ENCODE assay signal across 15 mouse cellular contexts in genomic region chr8:119180626-119181025, GRCm38 (mm10).
A peak's percentile ranks its signal among the peaks of the same experiment; 100 is the strongest.
DNase-seq lines count a peak whose midpoint lies in the region; ATAC-seq and TF ChIP-seq lines count a peak whose summit lies in the region.
"Had no signal": no experiment of that assay in that cellular context is flagged by ENCODE, and none has a peak within 500 bp of the region (broad histone marks: within the 10 kb centered on the region; RNA-seq: fewer than 3 reads in every experiment).

No protein-coding gene starts in this region.

- no peaks in the 10 kb centered on the region for H3K4me1 ChIP-seq in stomach, postnatal 0 days (replicated peaks; ENCODE audit: control insufficient read depth, insufficient read depth)
- no peaks in the 10 kb centered on the region for H3K4me1 ChIP-seq in kidney, embryonic 15.5 days
- H3K4me1 ChIP-seq: limb, embryonic 12.5 days had no signal

- WGBS in stomach, postnatal 0 days = 48% methylated on average over 13 of the region's 13 CpGs
- WGBS in kidney, embryonic 15.5 days = 71% methylated on average over 13 of the region's 13 CpGs

- no peak overlapping the region for H3K27ac ChIP-seq in left cerebral cortex, adult 2 months
- no peak overlapping the region for H3K27ac ChIP-seq in stomach, postnatal 0 days (replicated peaks)
- H3K27ac ChIP-seq in kidney, embryonic 15.5 days = no peak overlapping the region
- H3K27ac ChIP-seq: limb, embryonic 12.5 days had no signal

- H3K4me3 ChIP-seq in left cerebral cortex, adult 2 months = no peak overlapping the region
- H3K4me3 ChIP-seq in stomach, postnatal 0 days (ENCODE audit: low read depth, low read length) = no peak overlapping the region
- H3K4me3 ChIP-seq in kidney, embryonic 15.5 days (replicated peaks) = no peak overlapping the region
- H3K4me3 ChIP-seq: erythroblast, embryonic 14.5 days; limb, embryonic 12.5 days had no signal

- TF ChIP-seq EP300 in stomach, postnatal 0 days (optimal IDR thresholded peaks at IDR 0.05) = no peak

- H3K9ac ChIP-seq in stomach, postnatal 0 days (ENCODE audit: low read length) = no peak overlapping the region
- H3K9ac ChIP-seq in kidney, embryonic 15.5 days = no peak overlapping the region
- H3K9ac ChIP-seq: limb, embryonic 12.5 days had no signal

- no peaks in the 10 kb centered on the region for H3K27me3 ChIP-seq in stomach, postnatal 0 days (ENCODE audit: control insufficient read depth, insufficient read depth, low read length)
- no peaks in the 10 kb centered on the region for H3K27me3 ChIP-seq in kidney, embryonic 15.5 days

- TF ChIP-seq CTCF in left cerebral cortex, adult 2 months (IDR thresholded peaks at IDR 0.05) = no peak
- no peak for TF ChIP-seq CTCF in stomach, postnatal 0 days (IDR thresholded peaks at IDR 0.05; ENCODE audit: low read depth)

- H3K4me2 ChIP-seq in stomach, postnatal 0 days (replicated peaks; ENCODE audit: low read depth) = no peak overlapping the region
- H3K4me2 ChIP-seq in kidney, embryonic 15.5 days = no peak overlapping the region
- H3K4me2 ChIP-seq: limb, embryonic 12.5 days had no signal

- H3K9me3 ChIP-seq in stomach, postnatal 0 days (ENCODE audit: control insufficient read depth, low read length) = no peaks in the 10 kb centered on the region
- no peaks in the 10 kb centered on the region for H3K9me3 ChIP-seq in kidney, embryonic 15.5 days (replicated peaks)
- H3K9me3 ChIP-seq: limb, embryonic 12.5 days had no signal

- intact Hi-C loops in left cerebral cortex, postnatal 4 days (cut with DNase I) = no loop called here
- intact Hi-C loops in left cerebral cortex, adult 2 months (cut with DNase I) = no loop called here

- H3K36me3 ChIP-seq in stomach, postnatal 0 days (ENCODE audit: control insufficient read depth, insufficient read depth, low read length) = no peaks in the 10 kb centered on the region
- H3K36me3 ChIP-seq in kidney, embryonic 15.5 days = no peaks in the 10 kb centered on the region
- H3K36me3 ChIP-seq: limb, embryonic 12.5 days had no signal

- peak; percentile 53 to 59 for DNase-seq in cerebellum, postnatal 14 days
- DNase-seq in cerebellum, adult 11-12 months = no peak
- peak; percentile 63 for DNase-seq in left cerebral cortex, postnatal 4 days
- DNase-seq in left cerebral cortex, adult 2 months (ENCODE audit: extremely low spot score in 1 of 2, low spot score in 2 of 2) = no peak
- peak; percentile 65 for DNase-seq in lung, postnatal 36 days
- DNase-seq in stomach, postnatal 0 days (ENCODE audit: low spot score) = peak; percentile 56
- no peak for DNase-seq in adipocyte (ENCODE audit: low spot score)
- DNase-seq: adrenal gland, adult 2 months; cerebellum, adult 9-10 months; heart, postnatal 14 days; kidney, postnatal 25 days; thymus, adult 2 months had no signal

- ATAC-seq in stomach, postnatal 0 days (ENCODE audit: low FRiP score, low TSS enrichment) = no peak
- no peak for ATAC-seq in kidney, embryonic 15.5 days (replicated peaks; ENCODE audit: low FRiP score)

Comparison
In these comparisons a context has a peak if more than half of its experiments do, and no peak if none do; other contexts are left out.
1. DNase-seq: peak in cerebellum, postnatal 14 days (2 of 2), left cerebral cortex, postnatal 4 days (single experiment), lung, postnatal 36 days (single experiment) and stomach, postnatal 0 days (single experiment); none in cerebellum, adult 11-12 months (single experiment), left cerebral cortex, adult 2 months (0 of 2) and adipocyte (single experiment).